In genomic region chr4:8154589-8155198, GRCm38 (mm10) we compare ENCODE assay signal across 12 mouse cellular contexts.
"Had no signal": no experiment of that assay in that cellular context is flagged by ENCODE, and none has a peak within 500 bp of the region (broad histone marks: within the 10 kb centered on the region; RNA-seq: fewer than 3 reads in every experiment).

No protein-coding gene starts in this region.

- H3K4me3 ChIP-seq: left cerebral cortex, adult 2 months; limb, embryonic 10.5 days; midbrain, embryonic 13.5 days; stomach, embryonic 15.5 days had no signal

- H3K27ac ChIP-seq: left cerebral cortex, adult 2 months; limb, embryonic 10.5 days; liver, embryonic 14.5 days; midbrain, embryonic 13.5 days; stomach, embryonic 15.5 days had no signal

- ATAC-seq: intestine, postnatal 0 days; lung, postnatal 0 days; midbrain, embryonic 13.5 days had no signal

- H3K4me1 ChIP-seq: limb, embryonic 10.5 days; midbrain, embryonic 13.5 days; stomach, embryonic 15.5 days had no signal

- H3K36me3 ChIP-seq: limb, embryonic 10.5 days; midbrain, embryonic 13.5 days; stomach, embryonic 15.5 days had no signal

- H3K27me3 ChIP-seq: midbrain, embryonic 13.5 days; stomach, embryonic 15.5 days had no signal

- DNase-seq: lung, adult 2 months; lung, postnatal 36 days; right cerebral cortex, postnatal 14 days; thymus, adult 2 months; thymus, postnatal 25 days had no signal

- H3K4me2 ChIP-seq: midbrain, embryonic 13.5 days; stomach, embryonic 15.5 days had no signal

- H3K9me3 ChIP-seq: limb, embryonic 10.5 days; midbrain, embryonic 13.5 days; stomach, embryonic 15.5 days had no signal

- H3K9ac ChIP-seq: liver, embryonic 14.5 days; midbrain, embryonic 13.5 days; stomach, embryonic 15.5 days had no signal
